16 mouse cellular contexts compared by ENCODE assay signal in genomic region chr2:74435184-74435911, GRCm38 (mm10).
DNase-seq lines count a peak whose midpoint lies in the region; ATAC-seq lines count a peak whose summit lies in the region.
"Had no signal": no experiment of that assay in that cellular context is flagged by ENCODE, and none has a peak within 500 bp of the region (broad histone marks: within the 10 kb centered on the region; RNA-seq: fewer than 3 reads in every experiment).

No protein-coding gene starts in this region.

- peak; percentile 75; the same call in 1 of the 2 replicates for ATAC-seq in lung, embryonic 15.5 days (ENCODE audit: borderline replicate concordance, extremely low read depth, low FRiP score, low TSS enrichment)
- no peak; the same call in 1 of the 2 replicates for ATAC-seq in stomach, embryonic 16.5 days (ENCODE audit: insufficient read depth, low FRiP score)
- no peak for ATAC-seq in erythroblast, adult 5-6 weeks (replicated peaks; ENCODE audit: low FRiP score, poor library complexity, severe bottlenecking)
- ATAC-seq: forebrain, embryonic 14.5 days; hindbrain, embryonic 16.5 days had no signal

- H3K36me3 ChIP-seq in lung, embryonic 15.5 days, result no peaks in the 10 kb centered on the region
- no peaks in the 10 kb centered on the region for H3K36me3 ChIP-seq in stomach, embryonic 16.5 days (ENCODE audit: control insufficient read depth, insufficient read depth, low read length)
- H3K36me3 ChIP-seq: G1E; heart, embryonic 13.5 days; limb, embryonic 13.5 days had no signal

- no peaks in the 10 kb centered on the region for H3K27me3 ChIP-seq in lung, embryonic 15.5 days
- no peaks in the 10 kb centered on the region for H3K27me3 ChIP-seq in stomach, embryonic 16.5 days (ENCODE audit: control insufficient read depth, insufficient read depth, low read length)
- H3K27me3 ChIP-seq: heart, embryonic 13.5 days; limb, embryonic 13.5 days had no signal

- no peak overlapping the region for H3K4me3 ChIP-seq in lung, embryonic 15.5 days
- no peak overlapping the region for H3K4me3 ChIP-seq in stomach, embryonic 16.5 days (replicated peaks; ENCODE audit: low read length)
- H3K4me3 ChIP-seq: heart, embryonic 13.5 days; left cerebral cortex, adult 2 months; limb, embryonic 13.5 days had no signal

- WGBS in lung, embryonic 15.5 days, result 49% methylated on average over 13 of the region's 13 CpGs
- WGBS in stomach, embryonic 16.5 days, result 45% methylated on average over 13 of the region's 13 CpGs

- DNase-seq in heart, adult 9 months (ENCODE audit: low spot score in 2 of 2), result peak; percentile 15 to 18
- DNase-seq in heart, postnatal 25 days (ENCODE audit: low spot score), result no peak
- DNase-seq in lung, postnatal 14 days, result no peak
- DNase-seq in kidney, postnatal 10 days, result peak; percentile 34
- DNase-seq in yolk sac, embryonic 10.5 days (ENCODE audit: low spot score), result no peak
- DNase-seq: cerebellum, adult 11-12 months had no signal

- intact Hi-C loops in heart, postnatal 25 days (cut with DNase I), result no loop called here

- H3K9ac ChIP-seq in lung, embryonic 15.5 days, result no peak overlapping the region
- no peak overlapping the region for H3K9ac ChIP-seq in stomach, embryonic 16.5 days (ENCODE audit: low read length)
- H3K9ac ChIP-seq: heart, embryonic 13.5 days; limb, embryonic 13.5 days had no signal

- 0 out of 2 replicates have a peak, but pooled peaks cover 4% of the 10 kb centered on the region for H3K4me1 ChIP-seq in lung, embryonic 15.5 days
- H3K4me1 ChIP-seq in stomach, embryonic 16.5 days (ENCODE audit: control insufficient read depth, insufficient read depth, low read length), result no peaks in the 10 kb centered on the region
- H3K4me1 ChIP-seq: heart, embryonic 13.5 days; limb, embryonic 13.5 days had no signal

- peak overlapping the region; percentile 70 for H3K27ac ChIP-seq in lung, embryonic 15.5 days
- peak overlapping the region; percentile 70 for H3K27ac ChIP-seq in stomach, embryonic 16.5 days (ENCODE audit: low read length)
- H3K27ac ChIP-seq: heart, embryonic 13.5 days; left cerebral cortex, adult 2 months; limb, embryonic 13.5 days had no signal

- H3K9me3 ChIP-seq in lung, embryonic 15.5 days, result no peaks in the 10 kb centered on the region
- H3K9me3 ChIP-seq in stomach, embryonic 16.5 days (replicated peaks; ENCODE audit: control insufficient read depth, low read length), result no peaks in the 10 kb centered on the region
- H3K9me3 ChIP-seq: G1E had no signal

- H3K4me2 ChIP-seq in lung, embryonic 15.5 days, result peak overlapping the region; percentile 4; the same call in 1 of the 2 replicates
- peak overlapping the region; percentile 11; the same call in 1 of the 2 replicates for H3K4me2 ChIP-seq in stomach, embryonic 16.5 days (ENCODE audit: low read depth, low read length)
- H3K4me2 ChIP-seq: heart, embryonic 13.5 days; limb, embryonic 13.5 days; midbrain, embryonic 11.5 days had no signal

Comparison
In these comparisons a context has a peak if more than half of its experiments do, and no peak if none do; other contexts are left out.
1. DNase-seq: peak in heart, adult 9 months (2 of 2) and kidney, postnatal 10 days (single experiment); none in heart, postnatal 25 days (single experiment), lung, postnatal 14 days (single experiment) and yolk sac, embryonic 10.5 days (single experiment).